Mouse (Mus musculus) MEL (cell line): ENCODE measurements around the gene Ngly1.

ENCODE experiments used
- CTCF ChIP-seq, 3 experiments: IDR thresholded peaks in 2 of 3; conservative IDR thresholded peaks in 1 of 3; 2 replicates each; pipeline ENCODE4 v1.5.1; 2011 to 2012; ENCODE audit warnings: low read length in 3 of 3, low read depth in 2 of 3, mild to moderate bottlenecking in 2 of 3, improper control_type of control experiment in 1 of 3, inconsistent platforms in 1 of 3, mixed read lengths in 1 of 3, moderate library complexity in 1 of 3; ENCODE audit not compliant: control insufficient read depth in 1 of 3, insufficient read depth in 1 of 3, poor library complexity in 1 of 3, severe bottlenecking in 1 of 3
- EP300 ChIP-seq, 2 experiments: IDR thresholded peaks; 2 replicates each; pipeline ENCODE4 v1.6.1; 2011; ENCODE audit warnings: improper control_type of control experiment in 2 of 2, low read length in 2 of 2, low read depth in 1 of 2, mild to moderate bottlenecking in 1 of 2
- MAFK ChIP-seq: IDR thresholded peaks from 2 replicates; pipeline ENCODE4 v1.6.1; 2011; ENCODE audit warnings: low read depth, mild to moderate bottlenecking, low read length, improper control_type of control experiment, borderline replicate concordance
- SMC3 ChIP-seq: IDR thresholded peaks from 2 replicates; pipeline ENCODE4 v1.6.1; 2011; ENCODE audit warnings: low read depth, low read length, improper control_type of control experiment

- TF ChIP-seq EP300 (IDR thresholded peaks at IDR 0.05; ENCODE audit: low read depth in 1 of 2, low read length in 2 of 2), result no peak
- no peak for TF ChIP-seq SMC3
- TF ChIP-seq CTCF (IDR thresholded peaks at IDR 0.05 in 2 of 3, conservative IDR thresholded peaks at IDR 0.05 in 1 of 3; ENCODE audit: control insufficient read depth in 1 of 3, insufficient read depth in 1 of 3, low read depth in 2 of 3, low read length in 3 of 3, poor library complexity in 1 of 3, severe bottlenecking in 1 of 3), result no peak
- TF ChIP-seq MAFK, result no peak
Measured at GRCm38 (mm10) chr14:16316715-16317114, 67.6 kb downstream of the Ngly1 start.
